Mouse (Mus musculus): ENCODE data around the gene Ifrd2.

DNA sequence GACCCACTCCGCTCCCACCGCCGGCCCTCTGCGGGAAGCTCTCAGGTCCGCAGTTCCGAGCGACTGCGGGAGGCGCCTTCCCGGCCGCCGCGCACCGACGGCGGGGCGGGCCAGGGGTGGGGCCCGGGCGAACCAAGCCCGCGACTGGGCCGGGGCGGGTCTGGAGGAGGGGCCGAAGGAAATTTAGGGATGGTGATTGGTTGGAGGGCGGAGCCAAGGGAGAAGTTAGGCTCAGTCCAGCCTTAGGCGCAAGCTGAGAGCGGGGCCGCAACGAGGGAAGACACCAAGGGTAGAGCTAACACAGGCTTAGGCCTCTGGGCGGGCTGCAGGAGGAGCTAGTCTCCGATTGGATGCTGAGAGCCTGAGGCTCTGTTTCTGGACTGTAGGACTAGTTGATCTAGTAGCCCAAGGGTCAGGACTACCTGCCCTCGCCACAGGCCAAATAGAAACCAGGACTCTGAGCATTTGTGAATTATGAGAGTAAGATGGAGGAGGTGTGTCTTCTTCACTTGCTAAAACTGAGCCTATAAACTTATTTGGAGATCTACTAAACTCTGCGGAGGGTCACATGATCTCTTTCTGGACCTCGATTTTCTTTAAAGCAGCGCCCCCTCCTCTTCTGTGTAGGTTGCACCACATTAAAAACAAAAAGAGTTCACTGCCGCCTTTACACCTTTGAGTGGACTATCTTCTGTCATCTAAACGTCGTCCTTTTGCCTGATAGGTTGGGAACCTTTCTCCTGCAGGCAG lies 48.0 kb downstream of the Ifrd2 start, which contains the start of gene Gnai2:
- TF ChIP-seq CTCF (IDR thresholded peaks at IDR 0.05; ENCODE audit: borderline replicate concordance, control insufficient read depth, extremely low read depth, insufficient read depth, low read length, poor library complexity) (peak; percentile 65; the same call in 1 of the 2 replicates), POLR2A (IDR thresholded peaks at IDR 0.05; ENCODE audit: control insufficient read depth, extremely low read depth, insufficient read depth, low read length, poor library complexity) (peak; percentile 98)

Data from thymus, adult 2 months (tissue).